Mouse (Mus musculus) embryo, embryonic 11.5 days (tissue): ENCODE measurements around the gene Ctsd.
"Not testable (repeated sequence)": the region's sequence is repeated elsewhere in the genome, so short reads cannot be mapped to it uniquely, and the experiment has no call there.

Experiments used
- DNase-seq: peaks from one replicate; pipeline ENCODE4 v3.0.0-alpha.2; 2012; ENCODE audit warnings: low read depth, low spot score

Gene Ctsd

DNA sequence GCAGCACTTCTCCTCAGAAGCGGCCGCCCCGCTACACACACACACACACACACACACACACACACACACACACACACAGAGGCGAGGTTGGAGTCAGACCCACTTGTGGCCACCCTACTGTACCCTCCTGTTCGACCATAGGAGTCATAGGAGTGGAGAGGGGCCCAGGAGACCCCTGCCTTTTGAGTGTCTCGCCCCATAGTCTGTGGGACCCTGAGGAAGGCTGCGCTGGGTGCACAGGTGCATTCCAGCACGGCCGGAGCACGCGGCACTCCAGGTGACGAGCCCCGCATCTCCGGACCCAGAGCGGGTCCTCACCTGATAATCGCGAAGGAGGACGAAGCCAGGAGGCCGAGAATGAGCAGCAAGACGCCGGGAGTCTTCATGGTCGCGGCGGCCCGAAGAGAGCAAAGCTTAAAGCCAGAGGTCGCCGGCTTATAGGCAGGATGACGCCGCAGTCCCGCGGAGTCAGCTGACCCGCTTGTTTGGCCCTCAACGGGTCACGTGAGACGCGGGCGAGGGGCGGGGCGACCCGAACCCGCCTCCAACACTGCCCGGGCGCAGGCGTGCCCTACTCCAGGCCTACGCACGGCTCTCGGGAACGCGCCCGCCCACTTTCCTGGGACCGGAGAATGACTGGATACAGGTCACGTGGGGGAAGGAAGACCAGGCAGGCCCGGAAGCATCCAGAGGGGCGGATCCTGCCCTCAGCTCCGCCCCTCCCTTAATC, at the start of gene Ctsd:
Ctsd (minus strand) TSS at position 620 of the 730 bp plus-strand sequence.
- peak; percentile 95 for DNase-seq

- no peak for DNase-seq
Observed at GRCm38 (mm10) chr7:142437324-142437723, 49.5 kb upstream of the Ctsd start.

DNA sequence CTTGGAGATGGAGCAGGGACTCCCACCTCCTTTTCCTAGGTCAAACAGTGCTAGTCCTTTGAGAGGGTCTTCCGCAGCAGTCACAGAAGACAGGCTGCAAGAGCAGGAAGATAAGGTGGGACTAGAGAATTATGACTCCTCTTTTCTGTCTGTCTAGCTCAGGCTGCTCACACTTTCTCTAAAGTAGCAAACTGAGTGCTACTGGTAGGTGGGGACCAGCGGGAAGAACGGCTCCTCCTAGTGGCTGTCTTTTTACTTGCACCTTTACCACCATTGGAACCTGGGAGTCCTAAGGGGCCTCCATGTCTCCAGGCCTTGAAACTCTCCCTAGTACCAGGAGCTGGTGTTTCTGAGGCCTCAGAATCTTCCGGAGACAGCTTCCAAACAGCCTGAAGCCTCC, 47.7 kb upstream of the Ctsd start:
- peak; percentile 56 for DNase-seq

DNA sequence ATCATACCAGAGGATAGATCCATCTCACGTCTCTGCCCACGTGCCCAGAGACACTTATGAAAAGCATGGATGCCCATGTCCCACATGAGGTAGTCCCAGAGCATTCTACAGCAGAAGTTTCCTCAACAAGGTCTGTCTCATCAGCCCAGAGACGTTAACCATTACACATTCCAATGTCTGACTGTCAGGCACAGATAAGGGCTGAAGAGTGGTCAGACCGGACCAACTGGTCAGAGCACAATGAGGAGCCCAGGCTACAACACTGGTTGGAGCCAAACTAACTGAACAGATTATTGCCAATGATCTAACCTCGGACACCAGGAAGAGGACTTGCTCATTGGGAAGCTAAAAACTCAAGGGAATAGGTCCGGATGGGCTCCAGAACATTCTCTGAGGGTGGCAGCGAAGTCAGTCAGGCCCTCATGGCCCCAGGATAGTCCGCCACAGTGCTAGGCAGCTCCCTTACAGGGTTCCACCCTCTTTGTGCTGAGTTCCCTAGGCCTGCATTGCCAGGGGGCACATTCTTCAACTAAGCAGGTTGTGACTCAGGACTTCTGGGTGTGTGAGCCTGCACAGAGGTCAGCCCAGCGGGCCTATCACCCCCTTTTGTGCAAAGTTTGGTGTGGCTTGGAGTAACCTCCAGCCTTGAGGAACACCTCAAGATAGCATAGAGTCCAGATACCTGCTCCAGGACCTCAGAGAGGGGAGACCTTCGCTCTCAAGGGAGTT, 46.5 kb upstream of the Ctsd start, which contains the start of gene Syt8:
Syt8 (plus strand) TSS at position 714 of the 729 bp plus-strand sequence.
- no peak for DNase-seq

GRCm38 (mm10) chr7:142433623-142434022, 45.8 kb upstream of the Ctsd start:
- no peak for DNase-seq

DNA sequence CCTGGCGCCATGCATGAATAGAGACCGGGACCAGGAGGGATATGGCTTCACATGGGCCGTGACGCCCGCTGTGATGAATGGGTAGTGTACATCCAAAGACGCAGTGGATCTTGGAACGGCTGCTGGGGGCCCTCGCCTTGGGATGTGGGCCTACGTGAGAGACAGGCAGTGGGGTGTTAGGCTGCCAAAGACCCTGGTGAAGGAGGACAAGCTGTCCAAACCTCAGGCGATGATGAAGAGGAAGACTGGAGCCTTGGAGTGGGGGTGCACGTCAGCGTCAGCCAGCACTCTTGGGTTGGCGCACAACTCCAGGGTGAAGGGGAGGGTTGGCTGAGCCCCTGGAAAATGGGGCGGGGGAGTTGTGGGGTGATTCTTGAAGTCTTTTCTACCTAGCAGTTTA, 43.3 kb upstream of the Ctsd start:
- no peak for DNase-seq

GRCm38 (mm10) chr7:142430160-142430678, 42.4 kb upstream of the Ctsd start:
- DNase-seq: peak; percentile 22

DNA sequence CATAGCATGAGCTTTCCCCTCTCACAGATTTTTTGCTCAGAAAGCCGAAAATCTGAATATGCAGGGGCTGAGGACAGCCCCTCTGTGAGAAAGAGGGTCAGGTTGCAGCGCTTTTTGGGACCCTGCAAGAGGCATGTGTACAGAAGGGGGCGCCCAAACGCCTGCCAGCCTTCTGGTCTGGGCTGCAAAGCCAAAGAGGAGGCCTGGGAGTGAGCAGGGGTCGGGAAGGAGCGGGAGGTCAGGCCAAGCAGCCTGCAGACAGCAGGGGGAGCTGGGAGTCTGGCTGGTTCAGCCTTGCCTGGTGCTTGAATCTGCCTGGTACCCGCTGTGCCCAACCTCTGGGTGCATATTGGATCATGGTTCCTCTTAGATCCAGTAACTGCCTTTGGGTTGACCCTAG, 40.4 kb upstream of the Ctsd start:
- peak; percentile 53 for DNase-seq

GRCm38 (mm10) chr7:142425641-142426213, 37.9 kb upstream of the Ctsd start:
- DNase-seq: no peak

DNA sequence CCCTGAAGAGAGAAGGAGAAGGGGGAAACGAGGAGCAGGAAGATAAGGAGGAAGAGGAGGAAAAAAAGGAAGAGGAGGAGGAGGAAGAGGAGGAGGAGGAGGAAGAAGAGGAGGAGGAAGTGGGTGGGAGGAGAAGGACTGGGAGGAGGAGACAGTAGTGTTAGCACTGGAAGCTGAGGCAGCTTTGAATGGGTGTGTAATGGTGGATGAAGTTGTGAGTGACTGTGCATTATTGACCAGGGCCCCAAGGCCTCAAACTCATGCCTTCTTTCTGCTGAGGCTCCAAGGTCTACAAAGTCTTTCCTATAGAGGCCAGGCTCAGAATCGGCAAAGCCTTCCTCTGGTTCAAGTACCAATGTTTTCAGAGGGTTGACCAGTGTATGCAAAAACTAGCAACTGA, 34.0 kb upstream of the Ctsd start:
- DNase-seq: no peak

- DNase-seq: no peak
Observed at GRCm38 (mm10) chr7:142419887-142420286, 32.0 kb upstream of the Ctsd start.

GRCm38 (mm10) chr7:142418679-142419078, 30.8 kb upstream of the Ctsd start:
- no peak for DNase-seq

GRCm38 (mm10) chr7:142418027-142418426, 30.2 kb upstream of the Ctsd start:
- no peak for DNase-seq

DNA sequence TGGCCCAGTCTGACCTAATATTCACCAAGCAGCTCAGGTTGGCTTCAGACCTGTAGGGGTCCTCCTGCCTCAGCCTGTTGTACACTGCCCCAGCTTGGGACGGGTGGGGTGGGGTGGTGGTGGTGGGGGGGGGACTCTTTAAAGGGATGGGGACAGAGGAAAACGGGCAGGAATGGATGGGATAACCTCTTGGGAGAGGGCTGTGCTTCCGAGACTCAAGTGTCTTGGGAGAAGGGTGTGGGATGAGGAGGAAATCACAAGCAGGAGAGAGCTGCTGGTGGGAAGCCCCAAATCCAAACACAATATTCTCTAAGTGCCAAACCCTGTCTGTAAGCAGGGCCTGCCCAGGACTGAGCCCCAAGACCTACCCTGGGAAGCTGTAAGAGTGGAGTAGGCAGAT, 28.4 kb upstream of the Ctsd start:
- no peak for DNase-seq

DNA sequence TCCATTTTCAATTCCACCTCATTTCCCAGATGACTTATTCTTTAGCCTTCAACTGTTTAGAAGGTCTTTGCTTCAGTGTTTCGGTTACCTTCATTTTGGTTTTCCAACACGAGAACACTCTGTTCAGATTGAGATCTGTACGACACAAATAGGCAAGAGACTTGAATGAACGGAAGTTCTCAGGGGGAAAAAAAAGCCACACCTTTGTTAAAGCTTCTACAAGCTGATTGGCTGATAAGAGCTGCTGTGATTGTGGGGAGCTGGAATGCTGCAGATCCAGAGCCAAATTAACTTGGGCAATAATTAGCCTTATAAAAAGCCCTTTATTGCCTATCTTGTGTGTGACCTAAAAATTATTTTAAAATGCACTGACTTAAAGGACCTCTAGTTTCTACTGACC, 27.5 kb upstream of the Ctsd start:
- DNase-seq: no peak

GRCm38 (mm10) chr7:142413285-142413684, 25.4 kb upstream of the Ctsd start:
- no peak for DNase-seq

- DNase-seq: no peak
Observed at GRCm38 (mm10) chr7:142409603-142410002, 21.8 kb upstream of the Ctsd start.

DNA sequence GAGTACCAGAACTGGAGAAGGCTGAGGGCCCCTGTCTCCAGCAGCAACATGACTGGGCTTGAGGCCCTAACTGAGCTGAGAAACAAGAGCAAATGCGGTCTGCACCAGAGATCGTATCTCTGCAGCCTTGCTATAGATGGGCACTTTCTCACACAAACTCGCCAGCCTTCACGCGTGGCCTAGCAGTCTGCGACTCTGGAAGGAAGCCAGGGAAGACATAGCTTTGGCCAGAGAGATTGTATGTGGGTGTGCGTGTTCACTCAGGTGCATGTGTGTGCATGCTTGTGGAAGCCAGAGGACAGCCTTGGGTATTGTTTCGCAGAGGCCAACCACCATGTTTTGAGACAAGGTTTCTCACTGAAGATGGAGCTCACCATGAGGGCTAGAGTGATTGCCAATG, 20.8 kb upstream of the Ctsd start:
- DNase-seq: no peak

DNA sequence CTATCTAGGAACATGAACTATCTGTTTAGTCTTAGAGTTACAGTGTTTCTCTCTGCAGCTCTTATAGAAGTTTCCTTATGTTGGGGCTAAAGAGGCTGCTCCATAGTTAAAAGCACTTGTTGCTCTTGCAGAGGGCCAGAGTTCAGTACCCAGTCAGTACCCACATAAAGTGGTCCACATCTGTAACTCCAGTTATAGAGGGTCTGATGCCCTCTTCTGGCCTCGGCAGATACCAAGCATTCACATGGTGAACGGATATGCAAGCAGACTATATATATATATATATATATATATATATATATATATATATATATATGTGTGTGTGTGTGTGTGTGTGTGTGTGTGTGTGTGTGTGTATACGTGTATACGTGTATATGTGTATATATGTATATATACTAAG, 20.1 kb upstream of the Ctsd start:
- no peak for DNase-seq

DNA sequence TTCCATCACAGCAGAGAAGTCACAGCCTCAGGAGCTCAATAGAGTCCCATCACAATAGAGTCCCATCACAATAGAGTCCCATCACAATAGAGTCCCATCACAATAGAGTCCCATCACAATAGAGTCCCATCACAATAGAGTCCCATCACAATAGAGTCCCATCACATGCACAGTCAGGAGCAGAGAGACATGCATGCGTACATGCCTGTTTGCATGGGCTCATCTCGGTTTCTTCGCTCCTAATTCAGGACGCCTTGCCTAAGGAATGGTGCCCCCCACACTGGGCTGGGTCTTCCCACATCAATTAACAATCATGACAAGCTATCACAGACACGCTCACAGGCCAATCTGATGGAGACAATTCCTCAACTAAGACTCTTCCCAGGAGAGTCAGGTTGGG, 17.3 kb upstream of the Ctsd start:
- not testable (repeated sequence) for DNase-seq

- no peak for DNase-seq
Observed at GRCm38 (mm10) chr7:142403591-142403990, 15.8 kb upstream of the Ctsd start.

DNA sequence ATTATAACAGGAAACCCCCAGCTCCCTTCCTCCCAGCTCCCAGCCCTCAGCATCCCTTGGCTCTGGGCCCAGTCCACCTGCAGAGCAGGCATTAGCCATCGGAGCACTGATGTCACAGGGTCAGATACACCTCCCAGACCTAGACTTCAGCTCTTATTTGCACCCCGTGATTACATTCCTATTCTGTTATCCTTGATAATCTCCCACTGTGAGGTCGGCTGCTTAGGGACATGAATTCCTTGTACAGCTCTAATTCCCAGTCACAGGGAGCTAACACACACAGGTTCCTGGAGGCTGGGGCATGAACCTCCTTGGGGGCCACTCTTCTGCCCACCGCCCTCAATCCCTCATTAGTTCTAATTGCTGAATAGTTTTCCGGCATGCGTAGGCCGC, 12.9 kb upstream of the Ctsd start:
- no peak for DNase-seq
